Mouse (Mus musculus): Measurements from ENCODE around the gene Slc1a3. TPM values are rescaled to one million over a fixed set of nuclear protein-coding genes. Genes with fewer than 3 reads are reported as not detected.

Gene Slc1a3
- polyA plus RNA-seq, 1 experiment from 2014 or later: 43.4 TPM

- WGBS: 94% methylated on average over 3 of the region's 3 CpGs
- H3K4me1 ChIP-seq: 0 out of 2 replicates have a peak, but pooled peaks cover under 1% of the 10 kb centered on the region
- no peak overlapping the region for H3K4me3 ChIP-seq
Measured at GRCm38 (mm10) chr15:8721746-8722145, 11.2 kb upstream of the Slc1a3 start.

DNA sequence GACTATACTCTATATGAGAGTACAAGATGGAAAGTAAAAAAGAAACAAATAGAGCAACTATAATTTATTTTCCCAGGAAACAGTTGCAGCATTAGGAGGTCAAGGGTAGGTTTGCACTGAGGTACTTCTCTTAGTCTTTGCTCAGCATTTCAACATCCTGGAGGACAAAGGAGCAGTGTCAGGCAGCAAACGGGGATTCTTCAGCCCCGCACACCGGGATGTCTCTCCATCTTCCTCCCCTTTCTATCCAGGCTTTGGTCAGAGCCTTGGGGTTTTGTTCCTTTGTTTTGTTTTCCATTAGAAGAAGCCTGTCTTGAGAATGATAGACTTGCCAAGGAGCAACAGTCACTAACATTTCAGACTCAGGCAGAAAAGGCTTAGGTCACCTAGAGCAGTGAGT is 10.4 kb upstream of the Slc1a3 start:
- ATAC-seq (ENCODE audit: insufficient number of reproducible peaks, insufficient read depth, low FRiP score, low TSS enrichment): no peak
- Histone ChIP-seq H3K36me3 (no peaks in the 10 kb centered on the region), H3K4me3 (no peak overlapping the region), H3K27ac (no peak overlapping the region), H3K4me1 (0 out of 2 replicates have a peak, but pooled peaks cover 3% of the 10 kb centered on the region), H3K9me3 (no peaks in the 10 kb centered on the region), H3K27me3 (no peaks in the 10 kb centered on the region), H3K4me2 (replicated peaks) (no peak overlapping the region), H3K9ac (no peak overlapping the region)
- 32% methylated on average over 3 of the region's 3 CpGs for WGBS

More at GRCm38 (mm10) chr15:8721746-8722145, 11.2 kb upstream of the Slc1a3 start:
- Histone ChIP-seq H3K4me2 (replicated peaks) (no peak overlapping the region), H3K9ac (no peak overlapping the region), H3K27me3 (no peaks in the 10 kb centered on the region), H3K27ac (no peak overlapping the region), H3K36me3 (no peaks in the 10 kb centered on the region), H3K9me3 (no peaks in the 10 kb centered on the region)
- no peak for ATAC-seq (ENCODE audit: insufficient number of reproducible peaks, insufficient read depth, low FRiP score, low TSS enrichment)

DNA sequence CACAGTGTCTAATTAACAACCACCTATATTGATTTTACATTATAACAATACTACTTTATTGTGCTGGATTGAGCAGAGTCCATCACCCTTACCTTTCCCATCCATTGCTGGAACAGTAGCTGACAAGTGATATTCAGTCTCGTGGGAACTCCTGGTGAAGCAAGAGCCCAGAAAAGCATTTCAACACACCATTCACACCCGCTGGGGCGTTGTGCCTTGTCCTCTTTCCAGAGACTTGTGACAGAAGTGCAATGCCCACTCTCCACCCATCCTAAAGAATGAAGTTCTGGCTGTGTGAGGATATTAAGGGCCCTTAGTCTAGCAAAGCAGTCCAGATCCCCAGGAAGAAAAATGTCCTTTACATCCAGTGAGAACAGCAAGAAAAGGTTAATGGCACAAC is 7.9 kb upstream of the Slc1a3 start:
- no peak overlapping the region for H3K27ac ChIP-seq
- H3K9ac ChIP-seq: no peak overlapping the region
- ATAC-seq (ENCODE audit: insufficient number of reproducible peaks, insufficient read depth, low FRiP score, low TSS enrichment): no peak
- 82% methylated on average over 3 of the region's 3 CpGs for WGBS
- no peaks in the 10 kb centered on the region for H3K36me3 ChIP-seq
- H3K4me3 ChIP-seq: no peak overlapping the region
- no peaks in the 10 kb centered on the region for H3K9me3 ChIP-seq
- H3K4me2 ChIP-seq (replicated peaks): no peak overlapping the region
- H3K27me3 ChIP-seq: no peaks in the 10 kb centered on the region
- 0 out of 2 replicates have a peak, but pooled peaks cover 3% of the 10 kb centered on the region for H3K4me1 ChIP-seq

DNA sequence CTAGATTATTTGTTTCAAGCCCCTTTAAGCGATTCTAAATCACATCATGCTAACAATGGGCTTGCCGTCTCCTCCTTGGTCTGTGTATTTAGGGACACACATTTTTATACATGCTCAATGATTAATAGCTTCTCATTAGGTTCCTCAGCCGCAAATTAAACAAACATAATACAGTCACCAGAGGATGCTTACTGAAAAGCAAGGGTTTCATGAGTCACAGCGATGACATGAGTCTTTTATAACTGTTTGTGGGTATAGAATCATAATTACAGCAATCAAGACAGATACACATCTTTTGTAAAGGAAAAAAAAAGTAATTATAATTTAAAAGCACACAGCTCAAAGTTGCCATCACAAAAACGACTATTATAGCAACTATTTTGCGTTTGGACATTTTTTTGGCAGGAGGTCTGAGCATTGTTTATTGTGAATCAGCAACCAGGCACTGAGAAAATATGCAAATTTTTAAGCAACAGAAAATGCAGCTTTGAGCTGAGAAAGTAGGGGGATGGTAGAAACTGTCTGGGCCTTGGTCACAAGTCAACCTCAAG is 6.5 kb upstream of the Slc1a3 start:
- H3K27ac ChIP-seq: no peak overlapping the region

GRCm38 (mm10) chr15:8716330-8716964 is 5.9 kb upstream of the Slc1a3 start:
- Histone ChIP-seq H3K9me3 (no peaks in the 10 kb centered on the region), H3K4me2 (replicated peaks) (peak overlapping the region; percentile 22; the same call in 1 of the 2 replicates), H3K4me3 (no peak overlapping the region), H3K27me3 (no peaks in the 10 kb centered on the region), H3K4me1 (0 out of 2 replicates have a peak, but pooled peaks cover 12% of the 10 kb centered on the region), H3K27ac (no peak overlapping the region), H3K9ac (no peak overlapping the region), H3K36me3 (no peaks in the 10 kb centered on the region)
- no peak for ATAC-seq (ENCODE audit: insufficient number of reproducible peaks, insufficient read depth, low FRiP score, low TSS enrichment)
- WGBS: 15% methylated on average over 12 of the region's 12 CpGs

More for the DNA sequence above, 6.5 kb upstream of the Slc1a3 start:
- 0 out of 2 replicates have a peak, but pooled peaks cover 10% of the 10 kb centered on the region for H3K4me1 ChIP-seq
- H3K9ac ChIP-seq: no peak overlapping the region
- WGBS: 48% methylated on average over 6 of the region's 6 CpGs
- H3K27me3 ChIP-seq: no peaks in the 10 kb centered on the region
- no peaks in the 10 kb centered on the region for H3K36me3 ChIP-seq
- ATAC-seq (ENCODE audit: insufficient number of reproducible peaks, insufficient read depth, low FRiP score, low TSS enrichment): no peak
- H3K4me2 ChIP-seq (replicated peaks): no peak overlapping the region
- H3K4me3 ChIP-seq: no peak overlapping the region
- no peaks in the 10 kb centered on the region for H3K9me3 ChIP-seq

- Histone ChIP-seq H3K4me2 (replicated peaks) (no peak overlapping the region), H3K4me1 (peaks cover 18% of the 10 kb centered on the region; the same call in 1 of the 2 replicates), H3K4me3 (no peak overlapping the region), H3K9me3 (no peaks in the 10 kb centered on the region), H3K36me3 (no peaks in the 10 kb centered on the region), H3K27me3 (no peaks in the 10 kb centered on the region), H3K27ac (no peak overlapping the region), H3K9ac (no peak overlapping the region)
- ATAC-seq (ENCODE audit: insufficient number of reproducible peaks, insufficient read depth, low FRiP score, low TSS enrichment): no peak
Measured at GRCm38 (mm10) chr15:8715666-8716065, 5.1 kb upstream of the Slc1a3 start.

DNA sequence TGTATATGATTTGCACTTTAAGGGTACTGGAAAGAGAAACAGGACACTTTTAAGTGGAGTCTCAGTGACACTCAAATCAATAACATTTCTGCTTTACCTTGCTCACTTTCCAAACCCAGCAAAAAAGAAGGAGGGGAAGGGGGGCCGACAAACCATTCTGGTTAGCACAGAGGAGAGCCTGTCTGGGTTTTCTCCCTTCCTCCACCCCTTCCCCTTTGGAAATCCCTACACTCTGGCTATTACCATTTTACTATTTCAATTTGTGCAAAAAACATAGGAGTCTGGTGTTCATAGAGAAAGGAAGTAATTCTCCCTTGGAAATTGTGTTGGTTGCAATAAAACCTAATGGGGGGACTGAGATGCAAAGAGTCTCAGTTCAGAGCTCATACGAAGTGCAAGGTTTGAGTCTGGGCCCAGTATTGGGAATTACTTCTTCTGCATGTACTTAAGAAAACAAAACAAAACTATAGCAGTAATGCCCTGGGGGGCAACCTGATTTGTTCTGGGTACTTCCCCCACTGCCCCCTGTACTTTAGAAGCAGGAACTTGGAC is 1.9 kb upstream of the Slc1a3 start:
- 50% methylated on average over 2 of the region's 2 CpGs for WGBS
- Histone ChIP-seq H3K9ac (no peak overlapping the region), H3K27ac (no peak overlapping the region), H3K36me3 (no peaks in the 10 kb centered on the region), H3K4me3 (no peak overlapping the region), H3K4me2 (replicated peaks) (no peak overlapping the region), H3K4me1 (peaks cover 23% of the 10 kb centered on the region; the same call in 1 of the 2 replicates), H3K27me3 (no peaks in the 10 kb centered on the region), H3K9me3 (no peaks in the 10 kb centered on the region)
- ATAC-seq (ENCODE audit: insufficient number of reproducible peaks, insufficient read depth, low FRiP score, low TSS enrichment): no peak

- Histone ChIP-seq H3K27me3 (no peaks in the 10 kb centered on the region), H3K4me1 (peaks cover 23% of the 10 kb centered on the region; the same call in 1 of the 2 replicates), H3K4me2 (replicated peaks) (peak overlapping the region; percentile 72; the same call in 1 of the 2 replicates), H3K36me3 (no peaks in the 10 kb centered on the region), H3K27ac (no peak overlapping the region), H3K4me3 (no peak overlapping the region), H3K9me3 (no peaks in the 10 kb centered on the region), H3K9ac (no peak overlapping the region)
- WGBS: 36% methylated on average over 9 of the region's 9 CpGs
- no peak for ATAC-seq (ENCODE audit: insufficient number of reproducible peaks, insufficient read depth, low FRiP score, low TSS enrichment)
Measured at GRCm38 (mm10) chr15:8711630-8712310, 1.2 kb upstream of the Slc1a3 start.

DNA sequence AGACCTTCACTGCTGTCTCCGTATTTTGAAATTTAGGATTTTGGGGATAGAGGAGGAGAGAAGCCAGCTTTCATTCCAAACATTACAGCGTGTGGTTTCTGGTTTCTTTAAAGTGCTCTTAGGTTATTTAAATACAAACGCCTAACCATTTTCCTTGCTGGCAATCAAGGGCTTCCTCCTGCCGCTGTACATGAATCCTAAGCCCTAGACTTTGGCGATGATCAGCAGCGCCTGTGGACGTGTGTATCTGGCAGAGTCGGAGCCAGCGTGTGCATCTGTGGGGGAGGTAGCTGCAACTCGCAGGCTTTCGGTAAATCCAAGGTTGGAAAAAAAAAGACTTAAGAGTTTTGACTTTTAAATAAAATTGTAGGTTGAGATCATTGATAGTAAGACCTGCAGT is 986 bp downstream of the Slc1a3 start:
- Histone ChIP-seq H3K4me2 (replicated peaks) (peak overlapping the region; percentile 72), H3K36me3 (no peaks in the 10 kb centered on the region), H3K4me1 (peaks cover 21% of the 10 kb centered on the region; the same call in 1 of the 2 replicates), H3K4me3 (peak overlapping the region; percentile 66), H3K27ac (no peak overlapping the region), H3K9me3 (no peaks in the 10 kb centered on the region), H3K9ac (peak overlapping the region; percentile 65), H3K27me3 (no peaks in the 10 kb centered on the region)
- under 1% methylated on average over 11 of the region's 11 CpGs for WGBS
- ATAC-seq (ENCODE audit: insufficient number of reproducible peaks, insufficient read depth, low FRiP score, low TSS enrichment): no peak

GRCm38 (mm10) chr15:8706613-8707012 is 4.0 kb downstream of the Slc1a3 start:
- ATAC-seq (ENCODE audit: insufficient number of reproducible peaks, insufficient read depth, low FRiP score, low TSS enrichment): no peak

GRCm38 (mm10) chr15:8706178-8706577 is 4.4 kb downstream of the Slc1a3 start:
- Histone ChIP-seq H3K4me1 (peaks cover 10% of the 10 kb centered on the region; the same call in 1 of the 2 replicates), H3K4me2 (replicated peaks) (no peak overlapping the region), H3K27ac (no peak overlapping the region), H3K4me3 (no peak overlapping the region), H3K36me3 (no peaks in the 10 kb centered on the region), H3K9ac (no peak overlapping the region), H3K9me3 (no peaks in the 10 kb centered on the region), H3K27me3 (no peaks in the 10 kb centered on the region)
- no peak for ATAC-seq (ENCODE audit: insufficient number of reproducible peaks, insufficient read depth, low FRiP score, low TSS enrichment)
- WGBS: 80% methylated on average over 4 of the region's 4 CpGs

More at GRCm38 (mm10) chr15:8706613-8707012, 4.0 kb downstream of the Slc1a3 start:
- 81% methylated on average over 5 of the region's 5 CpGs for WGBS
- Histone ChIP-seq H3K36me3 (no peaks in the 10 kb centered on the region), H3K4me1 (peaks cover 11% of the 10 kb centered on the region; the same call in 1 of the 2 replicates), H3K4me3 (no peak overlapping the region), H3K4me2 (replicated peaks) (no peak overlapping the region), H3K27ac (no peak overlapping the region), H3K9ac (no peak overlapping the region), H3K9me3 (no peaks in the 10 kb centered on the region), H3K27me3 (no peaks in the 10 kb centered on the region)

Measured in embryonic facial prominence, embryonic 12.5 days (tissue).